Mouse (Mus musculus) limb, embryonic 14.5 days (tissue): ENCODE measurements around the gene Gins2. TPM values are rescaled to one million over a fixed set of nuclear protein-coding genes. Genes with fewer than 3 reads are reported as not detected.

Source experiments
- ATAC-seq: fragments of 200-750 bp; cut with Nextera tagmentation; 2 replicates; pipeline ENCODE4 v1.8.0; 2017; ENCODE audit warnings: low read depth, moderate number of reproducible peaks, moderate TSS enrichment; ENCODE audit not compliant: low FRiP score
- DNase-seq: peaks from one replicate; pipeline ENCODE4 v3.0.0-alpha.2; 2015; ENCODE audit warnings: low spot score
- H3K27ac ChIP-seq: fragments of 300-500 bp; sonication (generic); replicated peaks from 2 replicates; pipeline ENCODE4 v1.5.1; 2014; ENCODE audit warnings: low read depth, mild to moderate bottlenecking, low read length, moderate library complexity, mixed read lengths
- H3K27me3 ChIP-seq: fragments of 300-500 bp; sonication (generic); 2 replicates; pipeline ENCODE4 v1.6.1; 2014; ENCODE audit warnings: low read length, mixed read lengths; ENCODE audit not compliant: control insufficient read depth, insufficient read depth
- H3K36me3 ChIP-seq: fragments of 300-500 bp; sonication (generic); 2 replicates; pipeline ENCODE4 v1.6.1; 2014; ENCODE audit warnings: mild to moderate bottlenecking, low read length, moderate library complexity, mixed read lengths; ENCODE audit not compliant: control insufficient read depth, insufficient read depth
- H3K4me1 ChIP-seq: fragments of 300-500 bp; sonication (generic); 2 replicates; pipeline ENCODE4 v1.6.1; 2014; ENCODE audit warnings: antibody characterized with exemption, low read length, mixed read lengths; ENCODE audit not compliant: control insufficient read depth, insufficient read depth
- H3K4me2 ChIP-seq: fragments of 300-500 bp; sonication (generic); replicated peaks from 2 replicates; pipeline ENCODE4 v1.6.1; 2014; ENCODE audit warnings: low read depth, mild to moderate bottlenecking, low read length, moderate library complexity; ENCODE audit not compliant: severe bottlenecking
- H3K4me3 ChIP-seq: fragments of 300-500 bp; sonication (generic); replicated peaks from 2 replicates; pipeline ENCODE4 v1.5.1; 2014; ENCODE audit warnings: low read length
- H3K9ac ChIP-seq: fragments of 300-500 bp; sonication (generic); 2 replicates; pipeline ENCODE4 v1.6.1; 2014; ENCODE audit warnings: mild to moderate bottlenecking, low read depth, low read length, moderate library complexity; ENCODE audit not compliant: severe bottlenecking
- H3K9me3 ChIP-seq: fragments of 300-500 bp; sonication (generic); 2 replicates; pipeline ENCODE4 v1.6.1; 2016; ENCODE audit warnings: low read length; ENCODE audit not compliant: control insufficient read depth
- POLR2A ChIP-seq: fragments of 200-500 bp; IDR thresholded peaks from 2 replicates; pipeline ENCODE4 v1.8.0; 2012; ENCODE audit warnings: inconsistent platforms, mild to moderate bottlenecking, moderate library complexity, borderline replicate concordance; ENCODE audit not compliant: insufficient read depth, insufficient read length; ENCODE audit errors: extremely low read depth
- WGBS: fragments of 180-500 bp; shearing (Covaris S2); extraction: QIAGEN DNeasy Blood & Tissue Kit; methylation state at CpG from one replicate; pipeline ENCODE4 v1.1.7; 2014; 5-methylcytosine and 5-hydroxymethylcytosine counted together
- polyA plus RNA-seq, 2 experiments: library from polyadenylated mRNA; depleted of rRNA in 1 of 2; stranded (reverse) in 1 of 2; unstranded in 1 of 2; fragments of >200 nt; fragmentation: Nextera tagmentation in 1 of 2; extraction: Ambion mirVana in 1 of 2; gene quantifications; 2 replicates each; pipeline versions ENCODE4 v1.2.1 to v1.2.3; 2012 to 2014

The Gins2 gene
- polyA plus RNA-seq, 2 experiments, result 72.3 to 107 TPM

DNA sequence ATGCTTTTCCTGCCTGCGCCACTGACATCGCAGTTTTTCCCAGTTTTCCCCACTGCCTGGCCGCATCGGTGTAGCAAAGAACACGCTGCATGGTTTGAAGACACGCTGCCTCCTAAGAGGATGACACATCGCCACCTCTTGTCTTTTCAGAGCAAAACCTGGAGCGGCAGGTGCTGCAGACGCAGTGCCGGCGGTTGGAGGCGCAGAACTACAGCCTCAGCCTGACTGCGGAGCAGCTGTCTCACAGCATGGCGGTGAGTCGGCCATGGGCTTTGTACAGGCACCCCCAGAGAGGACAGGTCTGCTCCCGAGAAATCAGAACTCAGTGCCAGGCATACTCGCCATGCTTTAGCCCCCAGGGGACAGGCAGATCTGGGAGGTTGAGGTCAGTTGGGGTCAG is 11.3 kb downstream of the Gins2 start:
- H3K9me3 ChIP-seq, result no peaks in the 10 kb centered on the region

DNA sequence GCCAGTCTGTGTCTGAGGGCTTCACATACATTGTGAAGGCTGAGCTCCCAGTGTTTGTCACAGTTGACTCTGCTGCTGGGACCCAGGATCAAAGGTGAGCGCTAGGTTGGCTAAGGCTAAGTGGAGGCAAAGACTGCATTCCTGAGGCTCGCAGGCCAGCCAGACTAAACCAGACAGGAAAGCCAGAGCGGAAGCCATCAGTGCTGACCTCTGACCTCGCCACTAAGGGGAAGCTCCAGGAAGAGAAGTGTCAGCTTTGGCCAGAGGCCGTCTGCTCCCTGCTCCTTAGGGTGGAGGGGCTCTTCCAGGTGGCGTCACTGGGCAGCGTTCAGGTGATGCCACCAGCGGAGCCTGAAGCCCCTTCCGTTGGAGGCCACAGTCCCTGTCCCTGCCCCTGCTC is 13.3 kb downstream of the Gins2 start:
- 50% methylated on average over 9 of the region's 9 CpGs for WGBS
- DNase-seq, result no peak
- H3K9me3 ChIP-seq, result no peaks in the 10 kb centered on the region
- no peak for TF ChIP-seq POLR2A
- H3K9ac ChIP-seq, result no peak overlapping the region
- no peaks in the 10 kb centered on the region for H3K27me3 ChIP-seq
- H3K36me3 ChIP-seq, result peaks cover 96% of the 10 kb centered on the region
- no peak for ATAC-seq
- no peak overlapping the region for H3K27ac ChIP-seq
- no peak overlapping the region for H3K4me2 ChIP-seq
- peaks cover 5% of the 10 kb centered on the region; the same call in 1 of the 2 replicates for H3K4me1 ChIP-seq
- H3K4me3 ChIP-seq, result no peak overlapping the region

More for the DNA sequence above, 11.3 kb downstream of the Gins2 start:
- Histone ChIP-seq H3K27me3 (no peaks in the 10 kb centered on the region), H3K9ac (no peak overlapping the region), H3K36me3 (peaks cover 94% of the 10 kb centered on the region), H3K4me1 (peaks cover 5% of the 10 kb centered on the region; the same call in 1 of the 2 replicates), H3K27ac (no peak overlapping the region), H3K4me2 (no peak overlapping the region), H3K4me3 (no peak overlapping the region)
- DNase-seq (no peak), ATAC-seq (no peak)
- 92% methylated on average over 17 of the region's 17 CpGs for WGBS
- no peak for TF ChIP-seq POLR2A

DNA sequence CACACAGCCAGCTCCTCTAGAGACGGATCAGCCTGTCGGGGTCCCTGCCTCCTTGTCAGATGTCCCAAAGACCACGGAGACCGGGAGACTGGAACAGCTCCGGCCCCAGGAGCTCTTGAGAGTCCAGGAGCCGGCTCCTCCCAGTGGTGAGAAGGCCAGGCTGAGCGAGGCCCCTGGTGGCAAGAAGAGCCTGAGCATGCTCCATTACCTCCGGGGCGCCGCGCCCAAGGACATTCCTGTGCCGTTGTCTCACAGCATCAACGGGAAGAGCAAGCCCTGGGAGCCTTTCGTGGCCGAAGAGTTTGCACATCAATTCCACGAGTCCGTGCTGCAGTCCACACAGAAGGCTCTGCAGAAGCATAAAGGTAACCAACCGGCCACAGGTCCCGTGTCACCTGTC is 14.2 kb downstream of the Gins2 start:
- H3K9ac ChIP-seq, result no peak overlapping the region
- H3K4me2 ChIP-seq, result no peak overlapping the region
- peaks cover 5% of the 10 kb centered on the region; the same call in 1 of the 2 replicates for H3K4me1 ChIP-seq
- no peak for TF ChIP-seq POLR2A
- H3K4me3 ChIP-seq, result no peak overlapping the region
- H3K9me3 ChIP-seq, result no peaks in the 10 kb centered on the region
- no peak overlapping the region for H3K27ac ChIP-seq
- WGBS, result 77% methylated on average over 19 of the region's 19 CpGs
- H3K27me3 ChIP-seq, result no peaks in the 10 kb centered on the region
- DNase-seq (no peak), ATAC-seq (no peak)
- peaks cover 93% of the 10 kb centered on the region for H3K36me3 ChIP-seq

DNA sequence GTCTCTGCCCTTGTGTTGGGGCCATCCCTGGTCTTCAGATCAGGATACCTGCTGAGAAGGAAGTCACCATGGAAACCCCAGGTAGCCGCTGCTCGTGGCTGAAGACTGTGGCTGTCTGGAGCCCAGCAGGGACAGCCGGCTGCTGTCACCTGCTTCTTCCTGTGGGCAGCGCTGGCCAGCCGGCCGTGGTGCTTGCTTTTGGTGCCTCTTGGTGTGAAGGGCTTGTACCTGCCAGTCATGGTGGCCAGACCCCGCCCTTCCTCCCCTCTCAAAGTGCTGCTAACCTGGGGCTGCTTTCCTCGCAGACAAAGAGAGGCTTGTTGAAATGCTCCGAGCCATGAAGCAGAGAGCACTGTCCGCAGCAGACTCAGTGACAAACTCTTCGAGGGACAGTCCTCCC is 15.2 kb downstream of the Gins2 start:
- Histone ChIP-seq H3K4me3 (no peak overlapping the region), H3K4me2 (no peak overlapping the region), H3K9me3 (no peaks in the 10 kb centered on the region), H3K27ac (no peak overlapping the region), H3K27me3 (no peaks in the 10 kb centered on the region), H3K9ac (no peak overlapping the region), H3K4me1 (peaks cover 5% of the 10 kb centered on the region; the same call in 1 of the 2 replicates), H3K36me3 (peaks cover 96% of the 10 kb centered on the region)
- no peak for ATAC-seq
- 76% methylated on average over 11 of the region's 11 CpGs for WGBS
- no peak for DNase-seq
- no peak for TF ChIP-seq POLR2A

DNA sequence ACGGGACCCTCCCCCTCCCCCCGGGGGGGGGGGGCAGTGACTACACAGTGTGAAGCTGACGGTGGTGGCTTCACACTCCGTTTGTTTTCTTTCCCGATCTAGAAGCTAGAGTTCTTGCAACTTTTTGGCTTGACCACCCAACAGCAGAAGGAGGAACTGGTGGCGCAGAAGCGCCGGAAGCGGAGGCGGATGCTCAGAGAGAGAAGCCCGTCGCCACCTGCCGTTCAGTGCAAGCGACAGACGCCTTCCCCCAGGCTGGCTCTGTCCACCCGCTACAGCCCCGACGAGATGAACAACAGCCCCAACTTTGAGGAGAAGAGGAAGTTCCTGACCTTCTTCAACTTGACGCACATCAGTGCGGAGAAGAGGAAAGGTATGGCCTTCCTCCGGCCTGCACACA is 16.6 kb downstream of the Gins2 start:
- Histone ChIP-seq H3K9ac (no peak overlapping the region), H3K27me3 (no peaks in the 10 kb centered on the region), H3K4me3 (no peak overlapping the region), H3K4me2 (no peak overlapping the region), H3K4me1 (peaks cover 5% of the 10 kb centered on the region; the same call in 1 of the 2 replicates), H3K36me3 (peaks cover 96% of the 10 kb centered on the region), H3K27ac (no peak overlapping the region), H3K9me3 (no peaks in the 10 kb centered on the region)
- 84% methylated on average over 21 of the region's 21 CpGs for WGBS
- ATAC-seq, result no peak
- DNase-seq, result no peak
- no peak for TF ChIP-seq POLR2A

DNA sequence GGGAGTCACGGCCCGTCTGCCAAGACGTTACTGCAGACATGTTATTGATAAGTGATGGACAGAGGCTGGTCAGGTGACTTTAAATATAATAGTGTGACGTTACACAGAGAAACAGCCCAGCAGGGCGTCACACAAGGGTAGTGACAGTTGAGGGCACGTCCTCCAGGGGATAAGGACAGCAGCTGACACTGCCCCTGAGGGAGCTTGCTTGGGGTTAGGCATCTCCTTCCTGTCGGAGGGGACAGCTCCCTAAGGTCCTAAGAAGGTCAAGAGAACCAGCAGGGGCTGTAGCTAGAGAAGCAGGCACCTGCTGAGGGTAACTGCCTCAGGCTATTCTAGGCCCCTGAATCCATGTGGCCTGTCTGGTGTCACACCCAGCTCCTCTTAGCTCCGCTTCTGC is 17.5 kb downstream of the Gins2 start:
- Histone ChIP-seq H3K4me3 (no peak overlapping the region), H3K27ac (no peak overlapping the region), H3K36me3 (peaks cover 97% of the 10 kb centered on the region), H3K9me3 (no peaks in the 10 kb centered on the region), H3K27me3 (no peaks in the 10 kb centered on the region), H3K9ac (no peak overlapping the region), H3K4me1 (peaks cover 5% of the 10 kb centered on the region; the same call in 1 of the 2 replicates), H3K4me2 (no peak overlapping the region)
- WGBS, result 83% methylated on average over 8 of the region's 8 CpGs
- no peak for DNase-seq
- no peak for ATAC-seq
- no peak for TF ChIP-seq POLR2A
